Mouse (Mus musculus) telencephalon, adult 2 months (tissue): ENCODE data around the gene Sdk2.
A peak's percentile ranks its signal among the peaks of the same experiment; 100 is the strongest.

Source experiments
- DNase-seq: peaks from one replicate; pipeline ENCODE4 v3.0.0-alpha.2; 2011; ENCODE audit warnings: low read depth, low spot score

The Sdk2 gene

DNA sequence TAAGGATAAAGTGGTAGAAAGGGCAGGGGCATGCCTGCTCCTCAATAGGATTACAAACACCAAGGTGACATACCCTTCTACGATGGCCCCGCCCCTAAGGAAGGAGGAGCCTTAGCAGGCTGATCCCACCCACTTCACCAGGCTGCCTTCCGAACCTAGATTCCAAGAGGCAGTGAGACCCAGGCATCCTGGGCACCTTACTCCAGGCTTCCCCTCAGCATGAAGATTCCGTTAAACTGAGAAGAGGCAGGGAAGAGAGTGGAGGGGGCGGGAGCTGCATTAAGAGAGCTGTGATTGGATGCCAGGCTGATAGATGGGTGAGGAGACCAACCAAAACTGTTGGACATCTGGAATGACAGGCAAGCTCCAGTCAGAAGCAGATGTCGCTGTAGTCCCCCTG is 76.4 kb downstream of the Sdk2 start:
- peak; percentile 72 for DNase-seq

- DNase-seq: no peak
Observed at GRCm38 (mm10) chr11:113990065-113990464, 76.8 kb downstream of the Sdk2 start.

DNA sequence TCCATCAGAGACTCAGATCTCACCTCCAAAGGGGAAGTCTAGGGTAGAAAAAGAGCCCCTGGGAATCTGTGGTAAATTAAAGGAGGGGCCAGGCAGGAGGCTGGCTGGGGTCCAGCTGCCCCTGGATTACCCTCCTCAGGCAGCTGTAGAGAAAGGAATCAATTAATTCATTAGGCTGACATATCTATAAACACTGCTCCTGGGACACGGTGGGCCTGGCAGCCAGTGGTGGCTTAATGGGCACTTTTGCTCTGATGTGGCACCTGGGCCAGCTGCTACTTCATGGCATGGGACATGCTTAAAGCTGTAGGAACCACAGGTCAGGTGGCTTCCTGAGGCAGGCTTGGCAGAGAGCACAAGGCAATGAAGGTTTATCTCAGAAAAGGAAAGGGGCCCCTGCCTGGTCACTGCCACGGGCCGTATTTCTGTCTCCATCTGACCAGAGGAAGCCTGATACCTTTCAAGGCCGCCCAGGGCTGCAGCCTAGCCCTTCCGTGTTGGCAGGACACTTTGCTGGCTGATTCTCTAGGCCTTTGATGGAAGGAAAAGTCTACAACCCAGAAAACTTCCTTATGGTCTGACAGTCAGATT is 80.9 kb downstream of the Sdk2 start:
- DNase-seq: no peak

DNA sequence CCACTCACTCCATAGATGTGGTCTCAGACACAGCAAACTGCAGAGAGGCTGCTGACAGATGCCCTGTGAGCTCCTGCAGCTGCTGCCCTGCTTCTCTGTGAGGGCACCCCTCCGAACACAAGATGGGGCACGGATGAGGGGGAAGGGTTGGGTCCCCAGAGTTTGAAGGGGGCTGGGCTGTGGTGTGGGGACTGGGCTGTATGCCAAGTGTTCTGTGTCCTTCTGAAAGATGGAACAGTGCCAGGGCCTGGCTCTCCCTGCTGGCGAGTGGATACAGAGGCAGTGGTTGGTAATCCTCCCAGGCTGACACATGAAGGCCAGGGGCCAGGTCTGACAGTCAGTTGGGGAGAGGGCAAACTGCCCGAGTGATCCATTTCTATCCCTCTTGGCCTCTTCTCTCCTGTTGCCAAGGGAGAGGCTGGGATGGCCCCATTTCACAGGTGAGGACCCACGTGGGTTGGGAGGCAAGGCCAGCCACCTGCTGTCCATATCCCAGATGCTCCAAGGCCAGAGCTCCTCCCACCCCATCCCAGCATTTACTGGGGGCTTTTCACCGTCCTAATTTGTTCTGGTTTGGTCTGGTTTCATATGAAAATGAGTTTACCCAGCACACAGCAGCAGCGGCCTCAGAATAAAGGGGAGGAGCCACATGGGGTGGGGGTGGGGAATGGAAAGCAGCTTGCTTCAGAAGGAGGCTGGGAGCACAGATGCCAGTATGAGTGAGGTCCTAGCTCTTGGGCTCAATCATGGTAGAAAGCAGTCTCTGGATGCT is 84.9 kb downstream of the Sdk2 start:
- DNase-seq: no peak

- DNase-seq: no peak
Observed at GRCm38 (mm10) chr11:113981088-113981487, 85.8 kb downstream of the Sdk2 start.

DNA sequence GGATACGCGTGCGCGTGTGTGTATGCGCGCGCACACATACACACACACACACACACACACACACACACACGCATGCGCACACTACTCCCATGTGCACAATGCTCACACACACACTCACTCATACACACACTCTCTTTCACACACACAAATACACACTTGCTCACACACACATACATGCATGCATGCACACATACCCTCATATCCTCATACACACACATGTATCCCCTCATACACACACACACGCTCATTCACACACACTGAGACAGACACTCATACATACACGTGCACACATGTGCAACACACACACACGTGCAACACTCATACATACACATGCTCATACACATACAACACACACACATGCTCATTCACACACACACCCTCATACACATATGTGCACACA is 88.5 kb downstream of the Sdk2 start:
- DNase-seq: no peak

- DNase-seq: no peak
Observed at GRCm38 (mm10) chr11:113975667-113975970, 91.2 kb downstream of the Sdk2 start.

- no peak for DNase-seq
Observed at GRCm38 (mm10) chr11:113974876-113975666, 91.8 kb downstream of the Sdk2 start.

GRCm38 (mm10) chr11:113972517-113972872 is 94.4 kb downstream of the Sdk2 start:
- DNase-seq: no peak

GRCm38 (mm10) chr11:113971609-113972516 is 95.0 kb downstream of the Sdk2 start:
- peak; percentile 87 for DNase-seq

DNA sequence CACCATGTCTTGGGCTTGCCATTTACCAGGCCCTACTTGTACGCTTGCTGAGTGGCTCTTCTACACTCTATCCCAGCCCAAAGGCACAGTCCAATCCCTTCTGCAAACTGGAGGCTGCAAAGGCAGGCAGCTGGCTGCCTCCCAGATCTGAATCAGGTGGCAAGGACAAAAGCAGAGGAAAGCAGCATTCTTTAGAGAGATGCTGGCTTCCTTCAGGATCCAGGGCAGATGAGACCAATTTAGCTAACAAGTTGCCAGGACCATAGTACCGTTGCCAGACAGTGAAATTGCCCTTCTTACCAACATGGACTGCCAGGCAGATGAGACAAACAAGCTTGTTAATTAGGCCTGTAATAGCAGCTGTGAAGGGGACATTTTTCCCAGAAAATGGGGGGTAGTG is 96.8 kb downstream of the Sdk2 start:
- DNase-seq: no peak

DNA sequence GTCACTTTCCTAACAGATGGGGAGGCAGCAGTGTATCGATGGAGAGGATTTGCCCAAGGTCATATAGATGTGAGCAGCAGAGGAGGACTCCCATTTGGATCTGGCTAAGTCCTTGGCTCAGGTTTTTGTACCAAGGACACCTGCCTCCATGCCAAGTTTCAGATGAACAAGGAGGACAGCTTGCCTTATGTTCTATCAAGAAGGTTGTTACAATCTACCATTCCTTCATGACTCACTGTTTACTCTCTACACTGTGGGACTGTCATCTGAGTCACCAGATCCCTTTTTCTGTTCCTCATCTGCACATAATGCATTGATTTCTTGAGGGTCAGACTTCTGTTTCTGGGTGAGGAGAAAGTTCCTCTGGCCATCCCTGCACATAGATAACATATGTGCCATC is 101.6 kb downstream of the Sdk2 start:
- DNase-seq: peak; percentile 27

GRCm38 (mm10) chr11:113962751-113963150 is 104.1 kb downstream of the Sdk2 start:
- DNase-seq: no peak

- no peak for DNase-seq
Observed at GRCm38 (mm10) chr11:113951616-113951988, 115.2 kb downstream of the Sdk2 start.

DNA sequence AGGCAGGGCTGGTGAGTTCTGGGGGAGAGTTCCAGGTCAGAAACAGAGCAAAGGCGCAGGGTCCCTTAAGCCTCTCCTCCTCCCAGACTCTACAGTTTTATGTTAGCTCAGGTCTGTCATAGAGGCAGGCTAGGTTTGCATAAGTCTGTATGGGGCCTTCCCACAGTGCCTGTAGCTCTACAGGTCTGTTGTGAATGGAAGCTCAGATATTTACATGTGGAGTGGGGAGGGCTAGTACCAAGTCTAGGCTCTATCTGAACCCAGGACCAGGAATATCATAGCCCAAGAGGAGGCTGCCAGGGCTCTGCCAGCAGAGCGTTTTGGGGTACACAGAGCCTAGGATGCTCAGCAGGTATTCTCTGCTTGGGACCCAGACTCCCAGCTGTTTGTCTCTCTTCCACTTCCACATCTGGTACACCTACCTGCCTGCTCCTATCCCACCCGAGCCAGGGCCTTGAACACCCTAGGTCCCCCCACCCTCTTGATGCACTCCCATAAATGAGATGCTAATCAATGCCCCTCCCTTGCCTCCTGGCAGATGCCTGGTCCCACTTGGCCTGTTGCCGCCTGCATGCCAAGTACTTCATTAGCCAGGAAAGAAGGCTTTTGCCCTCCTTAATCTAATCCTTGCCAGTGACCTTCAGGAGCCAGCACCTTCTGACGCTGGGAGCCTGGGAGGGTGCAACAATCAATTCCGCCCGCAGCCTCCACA is 115.8 kb downstream of the Sdk2 start:
- no peak for DNase-seq

DNA sequence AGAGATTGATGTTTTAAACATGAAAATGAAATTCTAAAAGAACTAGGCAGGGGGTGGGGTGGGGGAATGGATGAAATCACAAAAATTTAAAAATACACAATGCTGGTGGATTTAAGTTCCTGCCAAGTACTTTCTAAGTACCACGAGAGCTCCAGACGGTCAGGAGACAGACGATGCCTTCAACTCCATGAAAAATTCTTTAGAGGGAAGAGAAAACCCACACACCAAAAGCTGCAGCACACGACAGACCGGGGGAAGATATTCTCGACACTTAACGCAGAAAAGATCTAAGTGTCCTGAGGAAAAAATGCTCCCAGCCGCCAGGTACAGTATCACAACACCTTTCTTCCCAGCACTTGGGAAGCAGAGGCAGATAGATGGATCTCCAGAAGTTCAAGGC is 118.2 kb downstream of the Sdk2 start:
- peak; percentile 94 for DNase-seq

GRCm38 (mm10) chr11:113942101-113942735 is 124.6 kb downstream of the Sdk2 start:
- DNase-seq: no peak

DNA sequence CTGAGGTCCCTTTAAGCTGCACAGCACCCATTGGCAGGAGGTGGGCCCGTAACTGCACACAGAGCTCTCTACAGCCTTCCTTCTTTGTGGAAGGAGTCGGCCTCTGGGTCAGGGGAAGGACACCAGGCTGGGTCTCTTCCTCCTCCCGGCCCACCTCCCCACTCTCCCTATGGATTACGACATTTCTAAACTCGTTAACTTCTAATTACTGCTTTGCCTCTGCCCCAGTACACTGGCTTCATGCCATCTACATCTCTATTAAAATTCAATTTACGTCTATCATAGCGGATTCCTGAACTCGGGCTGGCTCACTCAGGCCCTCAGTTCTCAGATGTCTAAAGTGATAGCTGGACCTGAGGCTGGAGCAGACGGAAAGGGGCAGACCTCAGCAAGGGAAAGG is 133.2 kb downstream of the Sdk2 start:
- DNase-seq: no peak

DNA sequence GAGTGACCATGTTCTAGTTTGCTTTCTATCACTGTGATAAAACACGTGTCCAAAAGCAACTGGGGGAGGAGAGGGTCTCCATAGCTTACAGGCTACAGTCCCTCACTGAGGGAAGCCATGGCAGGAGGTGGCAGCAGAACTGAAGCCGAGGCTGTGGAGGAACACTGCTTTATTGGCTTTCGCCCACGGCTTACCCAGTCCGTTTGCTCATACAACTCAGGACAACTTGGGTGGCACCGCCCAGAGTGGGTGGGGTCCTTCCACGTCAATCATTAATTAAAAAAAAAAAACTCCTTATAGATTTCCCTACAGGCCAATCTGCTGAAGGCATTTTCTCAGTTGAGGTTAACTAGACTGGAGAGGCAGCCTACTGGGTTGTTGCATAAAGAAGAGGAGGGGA is 133.9 kb downstream of the Sdk2 start:
- DNase-seq: no peak

DNA sequence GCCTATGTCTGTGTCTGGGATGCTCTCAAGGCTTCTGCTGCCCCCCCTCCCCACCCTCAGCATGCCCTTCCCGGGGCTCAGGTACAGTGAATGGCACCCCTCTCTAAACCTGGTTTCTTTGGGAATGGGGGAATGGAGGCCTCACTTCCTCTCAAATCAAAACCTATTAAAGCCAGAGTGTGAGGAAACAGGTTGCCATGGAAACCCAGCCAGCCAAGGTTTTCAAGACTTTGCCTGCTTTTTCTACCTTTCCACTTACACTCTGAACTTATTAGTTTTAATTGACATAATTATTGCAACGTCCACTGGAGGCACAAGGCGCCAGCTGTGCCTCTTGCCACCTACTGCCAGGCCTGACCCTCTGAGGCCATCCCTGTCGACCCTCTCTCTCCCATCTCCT is 135.1 kb downstream of the Sdk2 start:
- peak; percentile 41 for DNase-seq

GRCm38 (mm10) chr11:113930112-113930511 is 136.7 kb downstream of the Sdk2 start:
- DNase-seq: no peak
